Mouse (Mus musculus) heart, adult 18-20 months (tissue): ENCODE data around the gene Psmc3. TPM values are rescaled to one million over a fixed set of nuclear protein-coding genes. Genes with fewer than 3 reads are reported as not detected.

Source experiments
- DNase-seq, 2 experiments: peaks; one replicate each; pipeline ENCODE4 v3.0.0; 2021 to 2022; ENCODE audit warnings: mixed read lengths in 1 of 2
- total RNA-seq, 2 experiments: library from RNA; stranded (reverse); gene quantifications; 2 replicates each; pipeline ENCODE4 v1.2.3; 2021

Psmc3 gene
- total RNA-seq, 2 experiments from 2014 or later, result 231 to 257 TPM

GRCm38 (mm10) chr2:91053181-91053933 lies 452 bp upstream of the Psmc3 start:
- no peak for DNase-seq

GRCm38 (mm10) chr2:91058435-91058834 lies 4.6 kb downstream of the Psmc3 start:
- no peak for DNase-seq

DNA sequence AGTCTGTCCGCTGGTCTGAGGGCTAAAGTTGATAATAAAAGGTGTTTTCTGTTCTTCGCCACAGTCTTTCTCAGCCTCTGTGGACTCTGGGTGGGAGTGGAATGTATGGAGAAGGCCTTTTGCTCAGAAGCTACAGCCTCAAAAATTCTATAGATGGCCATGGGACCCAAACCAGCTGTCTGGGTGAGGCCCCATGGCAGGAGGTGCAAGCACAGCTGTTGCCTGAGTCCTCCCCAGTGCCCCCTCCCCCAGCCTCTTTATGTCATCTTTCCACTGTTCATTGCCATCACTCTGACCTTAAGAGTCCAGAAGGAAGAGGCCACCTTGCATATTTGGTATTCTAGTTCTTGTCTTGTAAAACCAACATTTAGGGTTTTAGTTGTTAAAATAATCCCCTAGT lies 5.6 kb downstream of the Psmc3 start:
- no peak for DNase-seq

DNA sequence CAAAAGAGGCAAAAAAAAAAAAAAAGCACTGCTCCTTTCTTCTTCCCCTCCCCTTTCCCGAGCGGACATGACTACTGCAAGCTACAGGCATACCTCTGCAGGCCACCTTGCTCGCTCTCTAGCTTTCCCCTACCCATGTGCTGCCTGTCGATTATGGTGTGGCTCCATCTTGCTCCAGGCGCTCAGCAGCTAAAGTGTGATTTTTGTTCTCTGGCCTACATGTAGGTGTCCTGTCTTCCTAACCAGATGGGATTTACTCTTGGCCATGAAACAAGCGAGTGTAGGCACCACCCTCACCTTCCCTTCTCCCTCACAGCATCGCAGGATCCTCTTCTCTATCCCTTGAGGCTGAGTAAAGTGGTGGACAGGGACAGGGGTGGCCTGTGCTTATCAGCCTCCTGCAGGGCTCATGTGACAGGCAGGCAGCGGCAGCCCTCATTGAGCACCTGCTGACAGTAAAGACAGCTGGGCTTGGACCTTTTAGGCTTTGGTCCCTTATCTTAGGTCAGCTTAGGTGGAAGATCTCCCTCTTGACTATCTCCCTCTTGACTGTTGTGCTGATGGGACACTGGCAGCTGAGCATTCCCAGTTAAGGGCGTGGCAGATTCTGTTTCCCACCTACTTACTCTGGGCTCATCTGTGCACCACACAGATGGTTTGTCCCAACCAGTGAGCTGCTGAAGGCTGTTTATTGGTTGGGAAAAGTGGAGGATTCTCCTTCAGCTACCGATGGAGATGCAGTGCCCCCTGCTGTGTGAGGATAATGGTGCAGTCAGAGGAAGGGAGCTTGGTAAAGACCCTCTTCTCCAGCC lies 6.9 kb downstream of the Psmc3 start:
- peak; percentile 33 to 67 for DNase-seq

- DNase-seq, result peak; percentile 67 to 75
These were observed 8.2 kb downstream of the Psmc3 start for GRCm38 (mm10) chr2:91061849-91062481.

DNA sequence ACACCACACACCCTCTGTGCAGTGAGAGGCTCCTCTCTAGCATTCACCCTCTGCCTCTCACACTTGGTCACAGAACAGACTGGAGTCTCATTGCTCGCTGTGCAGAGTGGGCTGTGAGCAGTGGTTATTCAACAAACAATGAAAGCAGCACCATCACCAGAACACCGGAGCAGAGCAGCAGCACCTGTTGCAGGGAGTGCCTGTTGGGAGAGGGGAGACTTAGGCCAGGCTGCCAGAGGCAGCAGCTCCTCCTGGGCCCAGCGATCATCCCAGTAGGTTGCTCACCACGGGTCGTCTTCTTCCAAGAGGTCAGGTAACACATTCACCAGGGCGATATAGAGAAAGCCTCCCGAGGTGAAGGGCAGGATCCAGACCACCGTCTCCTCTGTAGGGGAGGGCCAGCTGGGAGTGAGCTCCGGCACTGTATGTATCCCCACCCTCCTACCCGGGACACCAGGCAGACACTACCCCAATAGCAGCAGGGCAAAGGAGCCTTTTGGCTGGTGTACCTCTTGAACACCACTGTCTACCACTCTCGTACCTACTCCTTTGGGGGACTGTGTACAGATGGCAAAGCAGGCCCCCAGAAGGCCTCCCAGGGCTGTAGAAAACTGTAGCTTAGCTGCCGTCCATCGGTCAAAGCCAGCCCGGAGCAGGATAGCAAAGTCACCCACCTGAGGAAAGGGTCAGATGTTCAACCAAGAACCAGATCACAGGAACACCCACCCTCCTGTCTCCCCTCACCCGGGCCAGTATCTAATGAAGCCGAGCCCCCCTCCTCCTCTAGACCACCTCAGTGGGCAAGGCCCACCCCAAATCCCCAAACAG lies 9.2 kb downstream of the Psmc3 start:
- no peak for DNase-seq

DNA sequence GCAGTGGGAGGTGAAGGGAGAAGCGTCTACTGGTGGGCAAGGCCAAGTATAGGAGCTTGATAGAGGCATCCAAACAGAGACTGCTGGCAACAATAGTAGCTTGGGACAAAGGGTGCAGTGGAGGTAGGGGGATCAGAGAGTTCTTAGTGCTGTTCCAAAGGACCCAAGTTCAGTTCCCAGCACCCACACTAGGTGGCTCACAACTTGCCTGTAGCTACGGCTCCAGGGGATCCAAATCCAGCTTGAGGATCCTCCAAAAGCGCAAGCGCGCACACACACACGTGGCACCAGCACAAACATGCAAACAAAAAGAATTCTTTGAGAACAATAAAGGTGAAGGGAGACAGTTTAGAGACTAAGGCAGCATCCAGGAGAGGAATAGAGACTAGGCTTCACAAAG lies 10.4 kb downstream of the Psmc3 start:
- DNase-seq, result no peak

DNA sequence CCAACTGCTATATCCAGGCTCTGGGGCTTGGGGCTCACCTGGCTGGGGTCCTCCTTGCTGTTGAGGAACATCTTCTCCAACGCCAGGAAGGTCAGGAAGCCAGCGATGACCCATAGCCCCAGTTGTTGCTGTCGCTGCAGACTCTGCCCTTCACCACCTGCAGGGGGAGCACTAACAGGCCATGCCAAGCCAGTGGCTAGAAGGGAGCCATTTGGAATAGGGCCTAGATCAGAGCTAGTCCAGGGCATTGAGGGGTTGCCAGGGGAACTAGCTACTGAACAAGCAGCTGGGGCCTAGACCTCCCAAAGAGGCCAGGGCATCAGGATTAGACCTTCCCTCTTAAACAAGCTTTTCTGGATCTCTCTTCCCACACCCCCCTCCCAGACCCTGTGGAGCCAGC lies 11.7 kb downstream of the Psmc3 start:
- DNase-seq, result peak; percentile 48 to 60

DNA sequence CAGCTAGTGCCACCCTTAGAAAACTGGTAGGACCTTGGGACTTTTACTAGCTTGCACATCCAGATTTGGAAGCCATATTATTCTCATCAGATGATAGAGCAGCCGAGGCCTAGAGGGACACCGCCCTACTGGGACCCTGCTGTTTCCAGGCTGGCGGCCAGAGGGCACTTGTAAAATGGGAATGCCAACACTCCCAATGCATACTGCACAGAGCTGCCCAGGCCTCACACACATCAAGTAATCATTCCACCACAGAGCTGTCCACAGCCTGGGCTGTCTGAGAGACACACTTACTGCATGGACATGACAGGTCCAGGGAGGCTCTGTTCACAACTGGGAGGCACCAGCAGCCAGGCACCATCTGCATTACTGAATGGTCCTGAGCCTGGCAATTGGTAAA lies 12.6 kb downstream of the Psmc3 start:
- no peak for DNase-seq

DNA sequence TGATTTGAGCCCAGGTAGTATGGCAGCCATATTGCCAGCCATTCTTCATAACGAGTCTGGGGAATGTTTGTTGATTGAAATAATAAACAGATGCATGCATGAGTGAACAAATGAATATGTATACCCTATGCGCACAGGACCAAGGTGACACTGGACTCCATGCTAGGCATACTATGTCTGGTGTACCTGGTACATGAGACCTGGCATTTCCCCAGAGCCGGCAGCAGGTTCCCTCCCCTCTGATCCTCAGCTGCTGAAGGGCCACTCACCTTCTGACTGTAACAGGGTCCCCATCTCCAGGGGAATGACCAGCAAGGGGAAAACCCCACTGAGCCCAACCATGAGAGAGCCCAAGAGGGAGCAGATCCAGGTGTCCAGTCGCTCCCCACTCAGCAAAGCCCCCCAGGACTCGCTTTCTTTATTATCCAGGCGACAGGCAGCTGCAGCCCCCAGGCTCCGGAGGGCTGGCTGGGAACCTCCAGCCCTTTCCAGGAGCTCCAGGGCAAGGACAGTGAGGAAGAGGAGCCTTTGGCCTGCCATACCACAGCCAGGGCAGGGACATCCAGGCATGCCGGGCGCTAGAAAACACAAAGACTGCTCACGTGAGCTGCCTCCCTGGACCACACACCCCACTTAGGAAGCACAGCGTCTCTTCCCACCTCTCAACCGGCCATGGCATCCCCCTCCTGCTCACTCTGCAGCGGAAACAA lies 14.5 kb downstream of the Psmc3 start:
- no peak for DNase-seq

- no peak for DNase-seq
These were observed 15.0 kb downstream of the Psmc3 start for GRCm38 (mm10) chr2:91068872-91069165.

DNA sequence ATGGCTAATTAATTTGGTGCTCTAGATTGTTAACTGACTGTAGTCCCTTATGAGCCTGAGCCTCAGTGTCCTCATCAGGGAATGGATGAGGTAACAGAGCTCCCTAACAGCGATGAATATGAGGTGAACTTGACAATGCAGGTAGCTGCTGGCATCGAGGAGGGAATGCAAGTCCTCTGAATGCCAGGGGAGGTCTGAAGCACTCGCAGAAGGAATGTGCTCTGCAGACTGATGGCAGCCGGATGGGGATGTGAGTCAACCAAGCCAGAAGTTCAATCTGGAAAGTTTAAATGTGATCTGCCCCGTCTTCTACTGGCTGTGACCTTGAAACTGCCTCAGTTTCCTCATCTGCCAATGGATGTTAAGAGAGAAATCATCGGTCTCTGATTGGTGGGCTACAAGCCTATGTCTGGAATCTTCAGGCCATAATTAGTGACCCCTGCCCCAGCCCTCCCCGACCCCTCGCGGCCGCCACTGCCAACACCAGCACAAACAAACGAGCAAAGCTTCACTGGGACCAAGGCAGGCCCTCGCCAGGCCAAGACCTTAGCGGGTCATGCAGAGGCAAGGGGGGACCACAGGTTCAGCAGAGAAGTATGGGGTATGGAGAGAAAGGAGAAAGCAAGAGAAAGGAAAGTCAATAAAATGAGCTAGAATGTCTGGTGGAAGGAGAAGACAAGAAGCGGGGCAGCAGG lies 15.6 kb downstream of the Psmc3 start:
- peak in 1 of 2 experiments; percentile 40 for DNase-seq

DNA sequence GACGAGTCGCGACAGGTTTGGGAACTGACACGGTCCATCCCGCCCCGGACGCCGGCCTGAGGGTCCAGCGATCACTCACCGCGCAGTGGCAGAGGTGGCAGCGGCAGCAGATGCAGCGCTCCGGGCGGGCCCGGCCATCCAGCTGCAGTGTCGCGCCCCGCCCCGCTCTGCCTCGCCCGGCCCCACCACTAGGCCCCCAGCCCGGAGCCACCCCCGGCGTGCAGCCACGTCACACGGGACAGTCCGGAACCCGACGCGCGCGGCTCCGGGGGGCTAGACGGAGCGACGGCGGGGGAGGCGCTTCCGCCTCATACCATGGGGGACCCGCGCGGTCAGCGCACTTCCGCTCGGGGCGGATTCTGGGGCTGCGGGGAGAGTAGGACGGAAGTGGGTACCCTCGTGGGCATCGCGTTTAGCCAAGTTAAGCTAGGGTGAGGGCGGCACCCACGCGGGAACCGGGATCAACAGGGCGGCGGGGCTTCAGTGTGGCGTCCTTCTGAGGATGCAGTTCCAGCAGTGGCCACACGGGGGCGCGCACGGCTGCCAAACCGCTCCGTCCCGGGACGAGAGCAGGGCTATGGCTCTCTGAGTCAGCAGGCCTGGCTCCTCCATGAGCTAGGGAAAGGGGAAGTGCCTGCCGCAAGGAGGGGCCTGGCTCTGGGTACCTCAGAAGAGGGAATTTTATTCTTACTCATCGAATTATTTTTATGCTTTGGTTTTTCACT lies 16.4 kb downstream of the Psmc3 start, which contains the start of gene Slc39a13:
Gene Slc39a13, minus strand, starts transcription at position 342 of the 725 bp plus-strand sequence.
- DNase-seq, result peak; percentile 97 to 98

DNA sequence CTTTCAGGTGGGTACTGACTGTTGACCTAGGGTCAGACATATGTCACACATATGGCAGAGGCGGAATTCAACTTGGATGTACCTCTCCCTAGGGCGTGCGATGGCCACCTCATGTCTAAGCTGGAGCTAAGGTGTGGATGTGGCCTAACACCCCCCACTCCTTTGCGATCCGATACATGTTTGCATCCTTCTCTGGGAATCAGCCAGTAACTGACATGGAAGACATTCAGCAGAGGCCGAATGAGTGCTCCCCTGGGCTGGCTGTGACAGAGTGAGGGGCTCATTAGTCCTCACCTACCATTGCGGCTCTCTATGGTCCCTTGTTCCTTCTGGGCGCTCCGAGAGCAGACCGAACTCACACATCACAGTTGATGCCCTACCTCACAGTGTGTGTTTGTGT lies 17.2 kb downstream of the Psmc3 start:
- peak in 1 of 2 experiments; percentile 28 for DNase-seq

GRCm38 (mm10) chr2:91072092-91072491 lies 18.3 kb downstream of the Psmc3 start:
- no peak for DNase-seq

DNA sequence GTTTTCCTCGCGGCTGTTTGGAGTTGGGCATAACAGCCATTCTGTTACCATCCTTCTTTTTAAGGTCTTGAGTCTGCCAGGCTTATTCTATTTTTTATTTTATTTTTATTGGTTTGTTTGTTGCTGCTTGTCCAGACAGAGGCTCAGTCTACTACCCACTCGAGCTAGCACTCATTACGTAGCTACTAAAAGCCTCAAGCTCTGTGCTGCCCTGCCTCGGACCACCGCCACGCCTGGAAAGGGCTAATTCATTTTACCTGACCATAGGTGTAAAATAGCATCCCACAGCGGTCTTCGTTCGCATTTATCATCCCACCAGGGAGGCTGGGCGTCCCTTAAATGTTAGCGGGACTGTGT lies 24.1 kb downstream of the Psmc3 start:
- no peak for DNase-seq

GRCm38 (mm10) chr2:91078314-91079025 lies 24.7 kb downstream of the Psmc3 start:
- no peak for DNase-seq

GRCm38 (mm10) chr2:91079026-91079384 lies 25.2 kb downstream of the Psmc3 start:
- no peak for DNase-seq

GRCm38 (mm10) chr2:91080784-91081513 lies 27.1 kb downstream of the Psmc3 start:
- peak in 1 of 2 experiments; percentile 55 for DNase-seq
